Mouse (Mus musculus) left cerebral cortex, postnatal 4 days (tissue): ENCODE measurements at regions not wholly inside any gene's neighbourhood (a gene's known extent, or its start where the extent isn't known, plus 50 kb on each side); places are given as distances from the start of the nearest gene placed in this dataset.
A peak's percentile ranks its signal among the peaks of the same experiment; 100 is the strongest.

Source experiments
- DNase-seq: peaks from one replicate; pipeline ENCODE4 v3.0.0-alpha.2; 2022
- intact Hi-C: fragments of 180-260 bp; cut with DNase I; formaldehyde crosslinking; loops from one replicate; pipeline ENCODE4 v1.15.1; 2025

GRCm38 (mm10) chr12:14415543-14416181, 263.8 kb upstream of the Fam84a start:
- DNase-seq = no peak
- intact Hi-C loops = no loop called here

GRCm38 (mm10) chr12:14411102-14411501, 259.2 kb upstream of the Fam84a start:
- intact Hi-C loops = no loop called here
- no peak for DNase-seq

GRCm38 (mm10) chr12:14405796-14406195, 253.9 kb upstream of the Fam84a start:
- intact Hi-C loops = no loop called here
- no peak for DNase-seq

GRCm38 (mm10) chr12:14376211-14376610, 224.4 kb upstream of the Fam84a start:
- no peak for DNase-seq
- intact Hi-C loops = no loop called here

- intact Hi-C loops = no loop called here
- DNase-seq = no peak
These were observed 186.5 kb upstream of the Fam84a start for GRCm38 (mm10) chr12:14338244-14338799.

GRCm38 (mm10) chr12:14337813-14338212, 186.0 kb upstream of the Fam84a start:
- intact Hi-C loops = no loop called here
- DNase-seq = no peak

- no peak for DNase-seq
- intact Hi-C loops = no loop called here
These were observed 166.8 kb upstream of the Fam84a start for GRCm38 (mm10) chr12:14318693-14319092.

GRCm38 (mm10) chr12:14316392-14316791, 164.5 kb upstream of the Fam84a start:
- intact Hi-C loops = no loop called here
- no peak for DNase-seq

- intact Hi-C loops = no loop called here
- peak; percentile 44 for DNase-seq
These were observed 163.9 kb upstream of the Fam84a start for GRCm38 (mm10) chr12:14315780-14316179.

- intact Hi-C loops = no loop called here
These were observed 150.6 kb upstream of the Fam84a start for GRCm38 (mm10) chr12:14302366-14302930.

GRCm38 (mm10) chr12:14301676-14302365, 150.0 kb upstream of the Fam84a start:
- DNase-seq = no peak
- intact Hi-C loops = no loop called here

More at GRCm38 (mm10) chr12:14302366-14302930, 150.6 kb upstream of the Fam84a start:
- DNase-seq = no peak

GRCm38 (mm10) chr12:14292083-14292482, 140.2 kb upstream of the Fam84a start:
- intact Hi-C loops = no loop called here
- no peak for DNase-seq

GRCm38 (mm10) chr12:14287657-14288056, 135.8 kb upstream of the Fam84a start:
- no peak for DNase-seq
- intact Hi-C loops = no loop called here

- DNase-seq = no peak
- intact Hi-C loops = no loop called here
These were observed 134.8 kb upstream of the Fam84a start for GRCm38 (mm10) chr12:14286676-14287075.

- DNase-seq = peak; percentile 26
- intact Hi-C loops = no loop called here
These were observed 134.1 kb upstream of the Fam84a start for GRCm38 (mm10) chr12:14285870-14286535.

- DNase-seq = no peak
- intact Hi-C loops = no loop called here
These were observed 131.3 kb upstream of the Fam84a start for GRCm38 (mm10) chr12:14283106-14283692.

- intact Hi-C loops = no loop called here
These were observed 123.4 kb upstream of the Fam84a start for GRCm38 (mm10) chr12:14275265-14275664.

GRCm38 (mm10) chr12:14274796-14275195, 122.9 kb upstream of the Fam84a start:
- intact Hi-C loops = no loop called here

More at GRCm38 (mm10) chr12:14275265-14275664, 123.4 kb upstream of the Fam84a start:
- no peak for DNase-seq

GRCm38 (mm10) chr12:14271216-14271615, 119.4 kb upstream of the Fam84a start:
- intact Hi-C loops = no loop called here
- no peak for DNase-seq

More at GRCm38 (mm10) chr12:14274796-14275195, 122.9 kb upstream of the Fam84a start:
- no peak for DNase-seq

GRCm38 (mm10) chr12:14261102-14261501, 109.2 kb upstream of the Fam84a start:
- intact Hi-C loops = no loop called here
- no peak for DNase-seq

- intact Hi-C loops = no loop called here
- DNase-seq = no peak
These were observed 108.4 kb upstream of the Fam84a start for GRCm38 (mm10) chr12:14260288-14260687.
